Mouse (Mus musculus) brain, embryonic 14.5 days (tissue): Measurements from ENCODE around the gene Dhx9.

Experiments used
- CTCF ChIP-seq: fragments of 200-500 bp; IDR thresholded peaks from 2 replicates; pipeline ENCODE4 v1.5.1; 2012; ENCODE audit warnings: inconsistent platforms, mild to moderate bottlenecking, moderate library complexity, borderline replicate concordance; ENCODE audit not compliant: insufficient read depth, insufficient read length; ENCODE audit errors: extremely low read depth
- POLR2A ChIP-seq: fragments of 200-500 bp; IDR thresholded peaks from 2 replicates; pipeline ENCODE4 v1.6.1; 2012; ENCODE audit warnings: mild to moderate bottlenecking, inconsistent platforms, borderline replicate concordance; ENCODE audit not compliant: poor library complexity, insufficient read depth, insufficient read length, severe bottlenecking; ENCODE audit errors: extremely low read depth

DNA sequence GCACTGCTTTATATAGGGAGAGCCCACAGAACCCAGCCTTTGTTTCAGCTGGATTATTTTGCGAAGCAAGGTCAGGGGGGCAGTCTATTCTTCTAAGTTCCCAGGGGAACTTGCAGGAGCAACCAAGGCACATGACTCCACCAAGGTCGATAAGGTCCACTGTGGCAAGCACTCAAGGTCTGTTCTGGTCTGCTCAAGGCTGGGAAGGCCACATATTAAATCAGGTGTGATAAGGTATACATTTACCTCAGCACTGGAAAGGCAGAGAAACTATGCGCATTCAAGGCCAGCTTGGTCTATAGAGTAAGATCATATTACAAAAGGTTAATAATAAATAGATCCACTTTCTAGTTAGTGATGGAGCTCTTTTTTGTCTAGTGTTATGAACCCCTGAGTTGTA is 8.6 kb upstream of the Dhx9 start:
- TF ChIP-seq CTCF (no peak), POLR2A (no peak)
